Mouse (Mus musculus) E14TG2a.4 (cell line): ENCODE results near the gene Gm37240.
"Not testable (repeated sequence)": the region's sequence is repeated elsewhere in the genome, so short reads cannot be mapped to it uniquely, and the experiment has no call there.

Experiments used
- CTCF ChIP-seq: conservative IDR thresholded peaks from 2 replicates; pipeline ENCODE4 v1.5.1; 2014; ENCODE audit warnings: low read length
- NANOG ChIP-seq: IDR thresholded peaks from 2 replicates; pipeline ENCODE4 v1.6.1; 2014; ENCODE audit warnings: borderline replicate concordance, low read length, mixed read lengths
- POU5F1 ChIP-seq: IDR thresholded peaks from 2 replicates; pipeline ENCODE4 v1.6.1; 2014; ENCODE audit warnings: low read length, borderline replicate concordance

- not testable (repeated sequence) for TF ChIP-seq CTCF, POU5F1, NANOG
Observed at GRCm38 (mm10) chr3:84648069-84648468, 1239.2 kb downstream of the Gm37240 start.
